In genomic region chr6:52305877-52306389, GRCm38 (mm10) we compare ENCODE assay signal across 8 mouse cellular contexts. TPM values are rescaled to one million over a fixed set of nuclear protein-coding genes. Genes with fewer than 3 reads are reported as not detected.
A peak's percentile ranks its signal among the peaks of the same experiment; 100 is the strongest.
DNase-seq lines count a peak whose midpoint lies in the region; ATAC-seq and TF ChIP-seq lines count a peak whose summit lies in the region.

No protein-coding gene starts in this region.

- H3K27ac ChIP-seq in bone marrow, adult 2 months (ENCODE audit: control insufficient read depth, insufficient read depth, low read depth, low read length, poor library complexity) = no peak overlapping the region
- no peak overlapping the region for H3K27ac ChIP-seq in hindbrain, embryonic 11.5 days (ENCODE audit: low read depth, low read length)
- no peak overlapping the region for H3K27ac ChIP-seq in lung, embryonic 16.5 days (ENCODE audit: low read length)

- no peaks in the 10 kb centered on the region for H3K9me3 ChIP-seq in hindbrain, embryonic 11.5 days (ENCODE audit: control insufficient read depth, low read length)
- H3K9me3 ChIP-seq in lung, embryonic 16.5 days (ENCODE audit: control insufficient read depth, low read length) = no peaks in the 10 kb centered on the region

- H3K4me1 ChIP-seq in bone marrow, adult 2 months (ENCODE audit: control insufficient read depth, insufficient read depth, low read length) = no peaks in the 10 kb centered on the region; the same call in 1 of the 2 replicates
- no peaks in the 10 kb centered on the region for H3K4me1 ChIP-seq in hindbrain, embryonic 11.5 days (replicated peaks; ENCODE audit: control insufficient read depth, insufficient read depth, low read length)
- H3K4me1 ChIP-seq in lung, embryonic 16.5 days (replicated peaks; ENCODE audit: control insufficient read depth, insufficient read depth, low read length) = peaks cover 7% of the 10 kb centered on the region; the same call in 1 of the 2 replicates

- peak; percentile 80 for ATAC-seq in hindbrain, embryonic 11.5 days (ENCODE audit: low FRiP score)
- ATAC-seq in lung, embryonic 16.5 days (ENCODE audit: low read depth) = peak; percentile 89
- peak; percentile 39; the same call in 1 of the 2 replicates for ATAC-seq in neutrophil, adult 5-6 weeks (ENCODE audit: extremely low read depth, insufficient number of reproducible peaks, low FRiP score, poor library complexity, severe bottlenecking)

- TF ChIP-seq POLR2A in bone marrow, adult 2 months (IDR thresholded peaks at IDR 0.05; ENCODE audit: borderline replicate concordance, control insufficient read depth, low read depth, low read length) = no peak

- H3K9ac ChIP-seq in hindbrain, embryonic 11.5 days (ENCODE audit: low read depth, low read length) = peak overlapping the region; percentile 21; the same call in 1 of the 2 replicates
- H3K9ac ChIP-seq in lung, embryonic 16.5 days (ENCODE audit: low read length) = peak overlapping the region; percentile 57

- H3K36me3 ChIP-seq in hindbrain, embryonic 11.5 days (ENCODE audit: control insufficient read depth, insufficient read depth, low read length) = no peaks in the 10 kb centered on the region
- H3K36me3 ChIP-seq in lung, embryonic 16.5 days (ENCODE audit: control insufficient read depth, insufficient read depth, low read length) = no peaks in the 10 kb centered on the region

- TF ChIP-seq CTCF in bone marrow, adult 2 months (IDR thresholded peaks at IDR 0.05; ENCODE audit: control insufficient read depth, insufficient read depth, low read length) = peak; percentile 55

- peaks cover 56% of the 10 kb centered on the region for H3K27me3 ChIP-seq in hindbrain, embryonic 11.5 days (ENCODE audit: control insufficient read depth, insufficient read depth, low read length)
- H3K27me3 ChIP-seq in lung, embryonic 16.5 days (ENCODE audit: control insufficient read depth, insufficient read depth, low read depth, low read length) = peaks cover 54% of the 10 kb centered on the region

- peak overlapping the region; percentile 54 for H3K4me2 ChIP-seq in hindbrain, embryonic 11.5 days (replicated peaks; ENCODE audit: low read depth, low read length)
- peak overlapping the region; percentile 71 for H3K4me2 ChIP-seq in lung, embryonic 16.5 days (ENCODE audit: low read depth, low read length)

- DNase-seq in CD4-positive helper T cell, adult 2 months (ENCODE audit: low read depth, low spot score) = peak; percentile 33
- DNase-seq in frontal cortex, postnatal 14 days (ENCODE audit: low spot score in 2 of 2) = peak; percentile 36 to 55
- peak; percentile 81 for DNase-seq in hindbrain, embryonic 11.5 days (ENCODE audit: low spot score)
- DNase-seq in layer of hippocampus, postnatal 14 days (ENCODE audit: low spot score in 2 of 2) = peak; percentile 59 to 62
- peak; percentile 69 to 71 for DNase-seq in thymus, postnatal 36 days

- WGBS in bone marrow, adult 2 months = 1% methylated on average over 30 of the region's 30 CpGs
- under 1% methylated on average over 30 of the region's 30 CpGs for WGBS in hindbrain, embryonic 11.5 days
- under 1% methylated on average over 30 of the region's 30 CpGs for WGBS in lung, embryonic 16.5 days

- peak overlapping the region; percentile 24 for H3K4me3 ChIP-seq in bone marrow, adult 2 months (replicated peaks; ENCODE audit: control insufficient read depth, low read depth, low read length)
- H3K4me3 ChIP-seq in hindbrain, embryonic 11.5 days (ENCODE audit: low read depth, low read length) = peak overlapping the region; percentile 29
- H3K4me3 ChIP-seq in lung, embryonic 16.5 days (ENCODE audit: low read length) = peak overlapping the region; percentile 51

RNA-seq across cellular contexts. Expression of gene Evx1, which starts 7.4 kb away (rescaled TPM):
- not detected in 2 replicates for polyA plus RNA-seq in bone marrow, adult 2 months (2011; ENCODE audit: insufficient read depth, insufficient read length, low replicate concordance, missing spikeins)
- polyA plus RNA-seq in hindbrain, embryonic 11.5 days (2014; fragmentation: Nextera tagmentation; extraction: Ambion mirVana) = 5.2 and 5.9 TPM in 2 replicates
- total RNA-seq in layer of hippocampus, postnatal 14 days (2021) = not detected
- polyA plus RNA-seq in lung, embryonic 16.5 days (2015; fragmentation: Nextera tagmentation; extraction: Ambion mirVana) = not detected in 2 replicates
- total RNA-seq in neutrophil, adult 5-6 weeks (2017) = not detected in 2 replicates

RNA-seq across cellular contexts. Expression of gene Hoxa13, which starts 45.3 kb away (rescaled TPM):
- polyA plus RNA-seq in bone marrow, adult 2 months (2011; ENCODE audit: insufficient read depth, insufficient read length, low replicate concordance, missing spikeins) = not detected in 2 replicates
- polyA plus RNA-seq in hindbrain, embryonic 11.5 days (2014; fragmentation: Nextera tagmentation; extraction: Ambion mirVana) = not detected in 2 replicates
- not detected for total RNA-seq in layer of hippocampus, postnatal 14 days (2021)
- not detected in 2 replicates for polyA plus RNA-seq in lung, embryonic 16.5 days (2015; fragmentation: Nextera tagmentation; extraction: Ambion mirVana)
- not detected in 2 replicates for total RNA-seq in neutrophil, adult 5-6 weeks (2017)

Comparison
In these comparisons a context has a peak if more than half of its experiments do, and no peak if none do; other contexts are left out.
1. ATAC-seq: peak in every context shown above with its lines; median percentile 89 in lung, embryonic 16.5 days; 80 in hindbrain, embryonic 11.5 days; 39 in neutrophil, adult 5-6 weeks.